Mouse (Mus musculus) kidney, postnatal 25 days (tissue): Measurements from ENCODE around the gene Hes2.
A peak's percentile ranks its signal among the peaks of the same experiment; 100 is the strongest.

Experiments used
- DNase-seq, 2 experiments: peaks; one replicate each; pipeline ENCODE4 v3.0.0; 2021; ENCODE audit warnings: mixed read lengths in 2 of 2

Hes2 gene

GRCm38 (mm10) chr4:152158585-152159284 lies at the start of gene Hes2:
TSS of gene Hes2 (plus strand) at chr4:152158867.
- peak; percentile 53 to 74 for DNase-seq

- DNase-seq, result no peak
Measured at GRCm38 (mm10) chr4:152109509-152109908, 49.2 kb upstream of the Hes2 start.

GRCm38 (mm10) chr4:152110689-152111088 lies 48.0 kb upstream of the Hes2 start:
- DNase-seq, result no peak

- no peak for DNase-seq
Measured at GRCm38 (mm10) chr4:152112329-152112728, 46.3 kb upstream of the Hes2 start.

GRCm38 (mm10) chr4:152114080-152114479 lies 44.6 kb upstream of the Hes2 start:
- no peak for DNase-seq

- no peak for DNase-seq
Measured at GRCm38 (mm10) chr4:152115921-152116612, 42.6 kb upstream of the Hes2 start, which contains the start of gene Tnfrsf25. TSS of gene Tnfrsf25 (plus strand) at chr4:152115934.

- DNase-seq, result no peak
Measured at GRCm38 (mm10) chr4:152117538-152117937, 41.1 kb upstream of the Hes2 start.

- DNase-seq, result peak; percentile 70
Measured at GRCm38 (mm10) chr4:152119396-152120292, 39.0 kb upstream of the Hes2 start.

GRCm38 (mm10) chr4:152120311-152121182 lies 38.1 kb upstream of the Hes2 start:
- no peak for DNase-seq

GRCm38 (mm10) chr4:152121183-152121505 lies 37.5 kb upstream of the Hes2 start:
- DNase-seq, result no peak

GRCm38 (mm10) chr4:152124361-152124961 lies 34.2 kb upstream of the Hes2 start:
- DNase-seq, result no peak

- DNase-seq, result no peak
Measured at GRCm38 (mm10) chr4:152125161-152126025, 33.3 kb upstream of the Hes2 start.

- DNase-seq, result no peak
Measured at GRCm38 (mm10) chr4:152126026-152126920, 32.4 kb upstream of the Hes2 start.

GRCm38 (mm10) chr4:152127884-152128283 lies 30.8 kb upstream of the Hes2 start:
- DNase-seq, result no peak

- DNase-seq, result peak; percentile 85 to 93
Measured at GRCm38 (mm10) chr4:152128784-152129183, 29.9 kb upstream of the Hes2 start.

- DNase-seq, result no peak
Measured at GRCm38 (mm10) chr4:152129395-152129930, 29.2 kb upstream of the Hes2 start.

- DNase-seq, result peak; percentile 77 to 88
Measured at GRCm38 (mm10) chr4:152130771-152131653, 27.7 kb upstream of the Hes2 start.
